Mouse (Mus musculus) left cerebral cortex, adult 8-10 months (tissue): ENCODE results near the gene Fndc11. TPM values are rescaled to one million over a fixed set of nuclear protein-coding genes. Genes with fewer than 3 reads are reported as not detected.

Experiments
- DNase-seq, 2 experiments: peaks; one replicate each; pipeline ENCODE4 v3.0.0; 2022; ENCODE audit warnings: low spot score in 2 of 2
- total RNA-seq, 4 experiments: library from RNA; stranded (reverse); gene quantifications; 2 replicates each; pipeline ENCODE4 v1.2.4; 2022

The Fndc11 gene
- total RNA-seq, 4 experiments from 2014 or later, result not detected

DNA sequence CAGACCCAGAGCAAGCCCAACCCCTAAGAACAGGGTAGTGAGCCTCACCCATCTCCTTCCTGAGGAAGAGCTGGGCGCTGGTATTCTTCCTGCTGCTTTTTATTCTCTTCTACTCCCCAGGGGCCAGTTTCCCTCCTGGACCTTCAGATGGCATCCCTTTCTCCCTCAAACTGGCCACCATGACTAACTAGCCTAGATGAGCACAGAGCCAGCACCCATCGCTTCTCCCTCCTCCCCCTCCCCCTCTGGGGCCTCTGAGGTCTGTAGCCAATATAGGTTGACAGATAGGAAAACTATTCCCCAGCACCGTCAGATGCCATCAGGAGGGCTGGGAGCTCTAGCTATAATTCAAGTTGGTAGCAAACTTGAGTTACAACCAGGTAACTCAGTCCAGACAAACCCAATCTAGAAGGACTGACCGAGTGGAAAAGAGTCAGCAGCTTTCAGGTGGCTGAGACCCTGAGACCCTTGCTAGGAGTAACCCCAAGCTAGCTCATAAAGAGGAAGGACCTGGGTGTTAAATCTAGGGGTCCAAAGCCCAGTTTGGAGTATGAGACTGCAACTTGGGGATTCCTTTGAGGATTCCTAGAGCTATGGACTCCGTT is 830 bp upstream of the Fndc11 start:
- no peak for DNase-seq

DNA sequence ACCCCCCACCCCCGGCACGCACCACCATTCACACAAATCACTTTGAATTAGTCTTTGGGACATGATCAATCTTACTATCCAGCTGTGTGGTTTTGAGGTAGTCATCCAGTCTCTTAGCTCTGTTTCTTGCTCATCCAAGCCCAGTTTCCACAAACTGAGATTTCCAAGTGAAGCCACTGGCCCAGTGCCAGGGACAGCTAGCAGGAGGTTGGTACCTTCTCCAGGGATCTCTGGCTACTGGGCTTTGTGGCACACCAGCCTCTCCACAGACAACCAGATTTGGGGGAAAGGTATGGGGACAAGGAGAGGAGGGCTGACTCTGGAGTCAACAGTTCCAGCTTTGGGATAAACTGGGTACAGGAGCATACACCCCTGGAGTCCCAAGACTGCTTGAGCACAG is 548 bp downstream of the Fndc11 start:
- no peak for DNase-seq

DNA sequence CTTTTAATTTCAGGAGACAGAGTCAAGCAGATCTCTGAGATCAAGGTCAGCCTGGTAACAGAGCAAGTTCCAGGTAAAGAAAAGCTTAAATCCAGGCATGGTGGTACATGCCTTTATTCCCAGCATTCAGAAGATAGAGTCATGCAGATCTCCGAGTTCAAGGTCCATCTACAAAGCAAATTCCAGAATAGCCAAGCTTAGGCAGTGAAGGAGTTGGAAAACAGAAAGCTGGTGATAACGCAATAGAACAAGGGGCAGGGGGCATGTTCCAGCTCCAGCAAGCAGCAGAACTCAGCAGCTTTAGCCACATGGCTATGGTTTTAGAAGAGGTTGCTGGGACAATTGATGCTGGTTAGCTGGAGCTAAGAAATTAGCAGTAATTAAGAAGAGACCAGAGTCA is 5.2 kb downstream of the Fndc11 start:
- DNase-seq, result no peak

DNA sequence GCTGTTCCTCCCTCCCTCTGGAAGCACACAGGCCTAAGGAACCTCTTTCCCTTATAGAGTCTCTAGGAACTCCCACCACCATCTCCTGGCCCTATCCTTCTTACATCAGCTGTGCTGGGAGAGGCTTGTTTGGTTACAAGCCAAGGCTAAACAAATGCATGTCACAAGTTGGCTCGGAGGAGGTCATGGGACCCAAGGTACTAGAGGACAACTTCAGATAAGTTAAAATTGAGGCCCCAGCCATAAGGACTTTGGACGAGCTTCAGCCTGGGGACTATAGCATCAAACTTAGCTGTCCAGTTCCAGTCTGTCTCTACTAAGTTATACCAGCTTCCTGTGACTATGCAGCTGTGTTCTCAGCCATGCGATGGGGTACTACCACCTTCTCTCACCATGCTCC is 7.3 kb downstream of the Fndc11 start:
- no peak for DNase-seq

DNA sequence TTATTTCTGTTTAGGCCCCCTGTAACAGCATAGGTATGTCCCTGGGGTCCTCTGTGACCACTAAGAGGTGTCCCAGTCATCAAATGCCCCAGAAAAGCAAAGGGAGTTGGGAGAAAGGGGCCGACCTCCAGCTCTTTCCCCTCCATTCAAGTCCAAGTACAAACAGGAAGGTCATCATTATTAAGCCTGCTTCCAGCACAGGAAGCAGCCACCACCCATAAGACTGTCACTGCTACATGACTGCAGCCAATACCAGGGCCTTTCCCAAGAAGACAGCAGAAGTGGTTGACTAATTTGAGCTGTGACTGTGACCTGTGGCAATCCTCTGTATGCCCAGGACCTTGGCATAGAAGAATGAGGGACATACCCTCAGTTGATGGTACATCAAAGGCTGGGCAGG is 8.5 kb downstream of the Fndc11 start:
- DNase-seq, result no peak

DNA sequence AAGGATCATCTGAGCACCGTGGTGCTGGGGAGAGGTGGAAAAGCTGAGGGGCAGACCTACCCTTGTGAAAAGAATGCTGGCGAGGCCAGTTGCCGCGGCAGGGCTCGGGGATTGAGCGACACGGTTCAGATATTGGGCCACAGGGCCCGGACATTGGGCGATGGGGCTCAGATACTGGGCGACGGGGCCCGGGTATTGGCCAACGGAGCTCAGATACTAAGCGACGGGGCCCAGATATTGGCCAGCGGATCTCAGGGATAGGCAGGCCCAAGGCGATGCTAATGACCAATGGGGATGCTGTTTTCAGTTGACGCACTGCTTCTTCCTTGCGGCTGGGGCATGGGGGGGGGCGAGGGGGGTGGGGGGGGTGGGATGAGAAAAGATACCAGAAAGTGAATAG is 11.4 kb downstream of the Fndc11 start:
- DNase-seq, result no peak

DNA sequence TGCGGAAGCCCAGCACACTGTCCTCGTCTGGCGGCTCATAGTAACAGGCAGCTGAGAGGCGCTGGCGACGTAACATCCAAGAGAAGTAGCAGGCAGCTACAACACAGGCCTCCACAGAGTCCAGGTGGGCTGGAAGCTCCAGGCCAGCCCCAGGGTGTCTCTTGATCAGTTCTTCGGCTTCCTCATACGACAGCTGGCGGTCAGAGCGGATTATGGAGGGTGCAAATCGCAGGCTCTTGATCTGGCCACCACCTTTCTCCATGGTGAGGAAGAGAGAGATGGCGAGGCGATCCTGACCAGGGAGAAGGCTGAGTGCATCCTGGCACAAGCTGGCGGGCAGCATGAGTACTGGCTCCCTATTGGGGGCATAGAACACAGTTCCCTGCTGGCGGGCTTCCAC is 13.6 kb downstream of the Fndc11 start:
- DNase-seq, result no peak

DNA sequence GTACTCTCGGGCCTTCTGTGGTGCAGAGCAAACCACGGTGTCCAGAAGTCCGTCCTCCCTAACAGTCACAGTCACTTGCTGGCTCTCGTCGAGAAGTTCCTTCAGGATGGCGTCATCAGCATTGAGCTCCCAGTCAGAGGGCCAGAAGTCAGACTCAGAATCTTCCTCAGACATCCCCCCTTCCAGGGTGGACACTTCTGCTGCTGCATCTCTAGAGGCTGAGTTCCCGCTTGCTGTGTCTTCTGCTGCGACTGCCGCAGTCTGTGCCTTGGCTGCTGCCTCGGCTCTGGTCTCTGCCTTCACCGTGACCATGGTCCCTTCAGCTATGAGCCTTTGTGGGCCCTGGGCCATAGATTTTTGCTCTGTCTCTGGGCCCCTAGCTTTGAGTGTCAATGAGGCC is 14.9 kb downstream of the Fndc11 start:
- DNase-seq, result no peak

DNA sequence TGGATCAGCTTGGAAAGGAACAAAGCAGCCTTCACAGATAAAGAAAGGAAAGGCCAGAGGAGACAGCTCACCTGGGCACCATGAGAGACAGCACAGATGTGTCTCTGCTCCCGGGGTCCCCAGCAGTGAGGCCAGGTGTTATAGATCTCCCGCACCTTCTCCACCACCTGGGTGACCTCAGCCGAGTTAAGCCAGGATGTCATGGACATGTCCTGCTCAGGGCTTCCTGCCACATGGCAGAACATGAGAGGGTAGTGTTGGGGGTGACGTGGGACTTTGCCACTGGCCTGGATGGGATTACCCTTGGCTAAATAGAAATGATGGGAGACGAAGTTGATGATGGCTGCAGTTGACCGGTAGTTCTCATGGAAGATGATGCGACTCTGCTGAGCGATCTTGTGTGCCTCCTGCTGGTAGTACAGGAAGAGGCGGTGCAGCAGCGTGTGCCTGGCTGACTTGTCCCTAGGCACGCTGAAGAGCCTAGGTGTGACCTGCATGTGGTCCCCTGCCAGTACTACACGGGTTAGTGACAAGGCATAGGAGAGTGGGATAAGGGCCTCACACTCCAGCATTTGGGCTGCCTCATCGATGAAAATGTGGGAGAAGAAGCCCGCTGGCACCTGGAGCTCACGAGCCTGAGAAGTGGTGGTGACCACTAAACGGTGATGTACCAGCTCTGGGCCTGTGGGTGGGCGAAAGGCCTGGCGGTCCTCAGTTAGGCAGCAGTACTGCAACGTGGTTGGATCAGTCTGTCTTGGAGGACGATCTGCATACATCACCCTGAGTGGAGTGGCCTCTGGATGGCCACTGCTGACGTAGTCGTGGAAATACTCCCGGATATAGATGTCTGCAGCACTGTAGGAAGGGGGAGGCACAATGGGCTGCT is 16.1 kb downstream of the Fndc11 start:
- DNase-seq, result no peak

DNA sequence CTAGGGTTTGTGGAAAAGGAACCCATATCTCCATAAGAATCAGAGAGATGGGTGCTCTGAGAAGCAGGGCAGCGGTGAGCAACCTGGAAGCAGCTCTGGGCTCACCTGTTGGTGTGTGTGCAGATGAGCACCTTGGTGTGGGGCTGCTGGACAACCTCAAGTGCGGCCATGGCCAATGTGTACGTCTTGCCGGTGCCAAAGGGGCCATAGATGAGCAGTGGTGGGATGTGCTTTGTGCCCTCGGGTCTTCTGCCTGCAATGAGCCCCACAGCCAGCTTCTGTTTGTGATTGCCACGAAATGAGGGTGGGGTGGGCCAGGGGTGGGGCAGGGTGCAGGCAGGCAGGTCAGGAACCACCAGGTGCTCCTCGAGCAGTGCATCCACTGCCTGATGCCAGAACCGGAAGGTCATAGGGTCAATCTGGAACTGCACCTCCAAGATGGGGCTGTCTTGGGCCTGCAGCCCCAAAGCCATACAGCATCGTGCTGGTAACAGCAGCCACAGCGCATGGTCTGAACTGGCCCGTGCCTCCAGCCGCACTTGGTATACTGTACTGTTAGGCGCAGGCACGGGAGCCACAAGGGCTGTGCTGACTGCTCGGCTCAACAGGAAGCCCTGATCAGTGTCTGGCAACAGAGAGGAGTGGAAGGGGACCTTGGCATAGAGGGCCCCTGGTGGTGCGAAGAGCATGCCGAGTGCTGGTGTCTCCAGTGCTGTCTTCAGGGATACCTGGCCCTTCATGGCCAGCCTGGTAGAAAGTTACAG is 17.6 kb downstream of the Fndc11 start:
- DNase-seq, result no peak

DNA sequence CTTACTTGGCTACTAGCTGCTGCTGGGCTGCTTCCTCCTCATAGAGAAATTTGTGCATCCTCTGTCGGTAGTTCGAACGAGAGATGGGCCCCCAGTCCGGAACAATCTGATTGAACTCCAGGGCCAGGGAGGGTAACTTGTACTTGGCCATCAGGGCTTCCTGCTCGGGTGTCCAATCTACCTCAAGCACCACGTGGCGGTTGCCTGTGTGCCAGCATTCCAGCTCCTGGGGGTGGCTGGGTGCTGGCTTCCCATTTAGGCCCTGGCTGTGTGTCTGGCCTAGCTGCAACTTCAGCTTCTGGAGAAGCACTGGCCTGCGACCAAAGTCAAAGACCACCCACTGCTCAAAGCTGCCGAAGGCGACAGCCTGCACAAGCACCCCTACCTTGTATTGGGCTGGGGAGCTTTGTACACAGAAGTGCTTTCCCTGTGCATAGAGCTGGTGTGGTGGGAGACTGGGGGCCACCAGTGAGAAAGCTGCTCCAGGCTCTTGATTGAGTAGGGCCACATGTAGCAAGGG is 18.3 kb downstream of the Fndc11 start:
- no peak for DNase-seq

DNA sequence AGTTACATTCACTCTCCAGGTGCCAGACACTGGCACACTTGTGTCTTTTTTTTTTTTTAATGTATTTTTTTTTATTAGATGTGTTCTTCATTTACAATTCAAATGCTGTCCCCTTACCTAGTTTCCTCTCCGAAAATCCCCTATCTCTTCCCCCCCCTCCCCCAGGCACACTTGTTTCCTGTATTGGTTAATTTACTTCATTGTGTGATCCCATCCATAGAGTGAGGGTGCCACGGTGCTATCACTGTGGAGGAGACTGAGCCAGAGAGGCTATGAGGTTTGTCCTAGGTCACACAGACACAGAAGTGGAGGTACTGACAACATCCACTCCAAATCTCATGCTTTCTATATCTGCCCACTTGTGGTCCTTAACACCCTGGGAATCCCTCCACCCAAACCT is 19.0 kb downstream of the Fndc11 start:
- DNase-seq, result no peak

DNA sequence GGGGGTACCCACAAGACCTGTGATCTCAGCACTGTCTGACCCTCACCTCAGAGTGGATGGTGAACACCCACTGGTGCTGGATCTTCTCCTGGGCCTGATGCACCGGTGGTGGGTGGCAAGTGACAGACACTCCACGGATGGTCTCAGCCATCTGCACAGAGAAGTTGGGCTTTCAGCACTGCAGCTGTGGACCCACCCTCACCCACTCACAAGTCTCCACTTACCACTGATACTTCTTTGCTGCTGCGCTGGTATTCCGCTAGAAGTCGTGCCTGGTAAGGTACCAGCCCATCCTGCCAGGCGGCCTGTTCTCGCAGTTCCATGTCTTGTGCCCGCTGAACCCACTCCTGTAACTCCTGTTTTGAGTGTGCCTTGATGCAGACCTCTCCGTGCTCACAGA is 19.4 kb downstream of the Fndc11 start:
- DNase-seq, result no peak

DNA sequence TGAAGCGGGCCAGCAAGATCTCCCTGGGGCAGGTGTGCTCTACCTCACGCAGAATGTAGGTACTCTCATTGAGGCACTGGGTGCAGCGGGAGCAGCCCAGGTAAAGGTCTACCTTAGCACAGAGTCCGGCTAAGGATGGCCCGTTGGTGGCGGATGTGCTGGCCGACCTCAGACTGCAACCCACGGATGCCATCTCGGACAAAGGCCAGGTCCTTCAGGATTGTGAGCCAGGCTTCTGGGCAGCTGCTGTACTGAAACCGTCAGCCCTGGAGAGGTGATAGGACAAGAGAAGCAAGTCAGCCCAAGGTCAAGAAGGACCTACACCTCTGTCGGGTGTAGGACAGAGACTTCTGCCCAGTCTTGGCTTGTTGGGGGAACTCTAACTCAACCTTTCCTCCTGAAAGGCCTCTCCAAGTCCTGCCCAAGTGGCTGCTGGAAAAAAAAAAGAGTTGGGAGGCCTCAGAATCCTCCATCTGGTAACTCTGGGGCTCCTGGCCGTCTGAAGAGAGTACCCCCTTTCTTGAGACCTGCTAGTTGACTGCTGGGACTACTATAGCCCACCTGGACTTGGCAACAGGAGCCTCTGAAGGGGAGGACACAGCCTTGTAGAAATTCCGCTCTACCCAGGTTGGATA is 21.1 kb downstream of the Fndc11 start:
- DNase-seq, result no peak

DNA sequence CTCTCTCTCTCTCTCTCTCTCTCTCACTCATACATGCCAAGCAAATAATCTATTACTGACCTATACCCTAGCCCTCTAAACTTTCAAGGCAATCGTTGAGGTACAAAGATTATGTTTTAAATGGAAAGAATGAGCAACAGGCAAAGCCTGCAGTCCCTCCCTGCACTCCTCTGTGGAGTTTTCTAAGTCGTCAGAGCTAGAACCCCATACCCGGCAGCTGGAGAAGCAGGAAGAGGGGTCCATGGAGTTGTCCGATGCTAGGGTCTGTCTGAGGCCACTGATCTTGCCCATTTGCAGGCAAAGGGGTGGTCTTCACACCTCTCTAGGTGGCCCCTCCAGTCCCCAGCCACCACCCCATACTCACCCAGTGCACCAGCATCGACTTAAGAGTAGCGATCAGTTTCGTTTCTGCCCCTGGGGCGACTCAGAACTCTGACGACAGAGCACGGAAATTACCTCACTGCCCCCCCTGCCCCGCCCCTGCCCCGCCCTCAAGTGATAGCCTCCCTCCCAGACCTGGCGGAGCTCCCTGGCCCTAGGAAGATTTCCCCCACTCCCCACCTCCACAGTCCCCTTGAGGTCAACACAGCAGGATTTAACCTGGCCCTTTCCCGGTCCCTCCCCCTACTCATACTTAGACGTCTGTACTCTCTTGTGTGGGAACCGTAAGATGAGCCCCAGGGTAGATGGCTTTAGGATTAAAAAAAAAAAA is 21.9 kb downstream of the Fndc11 start, which contains the start of gene Helz2:
Gene Helz2 (minus strand): TSS at position 426 of the 712 bp plus-strand sequence.
- no peak for DNase-seq

DNA sequence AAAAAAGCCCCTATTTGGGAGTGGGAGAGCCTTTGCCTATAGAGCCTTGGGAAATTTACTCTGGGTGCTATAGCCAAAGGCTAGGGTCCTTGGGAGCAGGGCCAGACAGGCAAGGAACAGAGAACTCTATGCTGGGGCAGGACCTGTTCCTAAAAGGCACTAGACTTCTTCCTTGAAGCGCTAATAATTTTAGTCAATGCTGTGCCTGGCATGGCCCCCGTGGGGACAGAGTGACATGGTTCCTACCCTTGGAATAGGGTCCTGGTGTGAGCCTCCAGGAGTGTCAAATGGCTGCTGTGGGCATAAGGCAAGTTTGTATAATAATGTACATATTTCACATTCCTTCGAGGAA is 22.5 kb downstream of the Fndc11 start:
- no peak for DNase-seq

DNA sequence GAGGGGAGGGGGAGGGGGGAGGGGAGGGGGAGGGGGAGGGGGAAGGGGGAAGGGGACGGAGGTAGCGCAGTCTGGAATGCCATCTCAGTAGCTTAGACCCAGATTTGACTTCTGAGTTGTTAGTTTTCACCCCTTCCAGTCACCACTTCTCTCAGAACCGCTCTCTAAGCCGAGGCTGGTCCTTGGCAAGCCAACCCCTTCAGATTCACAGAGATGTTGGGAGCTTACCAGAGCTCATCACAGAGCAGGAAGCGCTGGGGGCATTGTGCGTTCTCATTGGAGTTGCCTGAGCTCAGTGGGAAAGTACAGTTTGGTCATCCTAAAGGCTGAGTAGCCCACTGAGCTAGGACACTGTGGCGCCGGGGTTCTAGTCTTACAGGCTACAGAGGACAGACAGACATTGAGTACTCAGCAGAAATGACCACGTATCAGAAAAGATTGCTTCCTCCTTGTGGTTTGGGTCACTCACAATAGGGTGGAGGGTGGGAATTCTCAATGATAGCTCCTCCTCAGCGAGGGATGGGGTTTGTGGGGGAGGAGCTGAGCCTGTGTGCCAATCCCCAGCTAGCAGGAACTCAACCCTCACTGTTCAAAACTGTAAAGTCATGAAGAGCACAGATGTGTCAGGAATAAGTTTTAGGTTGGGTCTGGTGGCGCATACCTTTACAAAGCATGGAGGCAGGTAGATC is 24.0 kb downstream of the Fndc11 start:
- no peak for DNase-seq

DNA sequence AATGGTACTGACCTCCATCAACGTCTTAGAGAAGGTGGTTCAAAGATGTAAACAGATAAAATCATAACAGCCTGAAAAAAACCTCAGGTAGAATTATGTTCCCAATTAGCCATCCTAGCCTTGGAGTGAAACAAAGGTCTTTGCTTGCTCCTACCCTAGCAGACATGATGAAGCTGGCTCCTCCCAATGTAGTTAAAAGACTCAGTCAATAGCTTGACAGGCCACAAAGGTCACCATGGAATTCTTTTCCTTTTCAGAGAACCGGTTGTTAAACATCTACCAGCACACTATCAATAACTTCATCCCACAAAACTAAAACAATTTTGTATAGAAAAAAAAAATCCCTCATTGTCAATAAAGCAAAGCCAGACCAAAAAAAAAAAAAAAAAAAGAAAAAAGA is 25.2 kb downstream of the Fndc11 start:
- no peak for DNase-seq

DNA sequence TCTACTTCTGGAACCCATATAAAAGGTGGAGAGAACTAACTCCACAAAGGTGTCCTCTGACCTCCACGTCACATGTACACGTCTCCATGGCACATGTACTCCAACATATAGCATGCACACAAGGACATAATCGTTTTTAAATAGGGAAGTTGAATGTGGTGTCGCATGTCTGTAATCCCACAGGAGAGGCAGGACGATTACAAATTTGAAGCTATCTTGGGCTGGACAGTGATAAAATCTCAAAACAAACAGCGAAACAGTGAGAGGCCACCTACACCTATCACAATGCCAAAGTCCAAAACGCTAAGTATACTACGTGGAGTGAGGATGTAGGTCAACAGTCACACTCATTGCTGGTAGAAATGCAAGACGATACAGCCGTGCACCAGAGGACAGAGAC is 29.4 kb downstream of the Fndc11 start:
- no peak for DNase-seq

DNA sequence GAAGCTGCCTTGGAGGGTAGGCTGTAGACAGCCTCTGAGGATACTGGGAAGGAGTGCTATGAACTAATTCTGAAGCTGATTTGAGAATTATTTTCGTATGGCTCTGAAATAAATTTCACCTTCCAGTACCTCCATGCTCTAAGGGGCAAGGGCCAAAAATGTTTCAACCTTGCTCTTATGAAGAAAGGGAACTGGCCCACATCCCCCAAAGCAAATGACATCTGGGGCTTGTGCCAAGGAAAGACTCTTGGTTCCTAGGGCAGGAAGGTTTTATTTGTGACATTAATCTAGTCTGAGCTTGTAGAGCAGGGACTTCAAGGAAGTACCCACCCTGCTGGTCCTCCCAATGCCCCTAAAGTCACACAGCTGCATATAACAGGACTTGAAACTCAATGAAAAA is 32.0 kb downstream of the Fndc11 start:
- no peak for DNase-seq
